Mouse (Mus musculus) NIH3T3 (cell line): Measurements from ENCODE around the gene Urb1.

Experiments used
- DNase-seq: peaks from one replicate; pipeline ENCODE4 v3.0.0-alpha.2; 2012; ENCODE audit warnings: low read depth

Urb1 gene

DNA sequence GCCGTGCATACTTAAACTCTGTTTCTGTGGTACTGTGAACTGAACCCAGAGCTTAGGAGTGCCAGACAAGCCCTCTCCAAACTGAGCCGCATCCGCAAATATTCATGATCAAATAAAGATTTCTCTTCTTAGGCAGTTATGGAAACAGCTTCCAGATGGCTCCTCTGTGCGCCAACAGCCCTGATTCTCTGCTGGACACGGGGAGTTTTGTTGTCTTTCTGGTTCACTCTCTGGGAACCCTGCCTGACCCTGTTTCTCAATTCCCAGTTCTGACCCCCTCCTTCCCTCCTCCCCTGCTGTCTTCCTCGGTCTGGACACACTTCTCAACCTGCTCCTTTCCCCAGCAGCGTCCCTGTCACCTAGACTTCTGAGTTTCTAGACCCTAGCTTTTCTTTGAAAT is 12.8 kb upstream of the Urb1 start:
- peak; percentile 70 for DNase-seq

DNA sequence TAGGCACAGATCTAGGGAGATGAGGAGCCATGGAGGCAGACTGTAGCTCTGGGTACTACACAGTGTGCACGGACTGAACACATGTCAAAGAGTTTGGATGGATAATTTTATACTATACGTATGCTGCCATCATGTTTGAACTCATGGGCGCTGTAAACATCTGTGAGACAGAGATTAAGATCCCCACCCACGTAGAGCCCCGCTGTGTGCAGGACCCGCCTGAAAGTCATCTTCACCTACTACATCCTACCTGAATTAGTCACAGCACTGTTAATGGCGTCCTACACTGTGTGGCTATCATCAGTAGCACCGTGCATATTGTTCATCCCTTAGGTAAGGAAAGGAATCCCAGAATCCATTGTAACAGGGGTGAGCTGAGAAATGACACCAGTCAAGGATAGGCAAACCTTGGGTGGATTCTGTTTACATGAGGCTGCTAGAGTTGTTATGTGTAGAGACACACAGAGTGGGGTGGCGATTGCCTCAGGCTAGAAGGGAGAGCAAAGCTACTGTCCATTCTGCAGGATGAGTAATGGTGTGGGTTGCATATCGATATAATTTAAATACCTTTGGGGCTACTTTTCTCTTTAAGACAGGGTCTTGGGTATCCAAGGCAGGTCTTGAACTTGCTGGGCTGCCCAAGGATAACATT is 12.2 kb upstream of the Urb1 start:
- DNase-seq = no peak

DNA sequence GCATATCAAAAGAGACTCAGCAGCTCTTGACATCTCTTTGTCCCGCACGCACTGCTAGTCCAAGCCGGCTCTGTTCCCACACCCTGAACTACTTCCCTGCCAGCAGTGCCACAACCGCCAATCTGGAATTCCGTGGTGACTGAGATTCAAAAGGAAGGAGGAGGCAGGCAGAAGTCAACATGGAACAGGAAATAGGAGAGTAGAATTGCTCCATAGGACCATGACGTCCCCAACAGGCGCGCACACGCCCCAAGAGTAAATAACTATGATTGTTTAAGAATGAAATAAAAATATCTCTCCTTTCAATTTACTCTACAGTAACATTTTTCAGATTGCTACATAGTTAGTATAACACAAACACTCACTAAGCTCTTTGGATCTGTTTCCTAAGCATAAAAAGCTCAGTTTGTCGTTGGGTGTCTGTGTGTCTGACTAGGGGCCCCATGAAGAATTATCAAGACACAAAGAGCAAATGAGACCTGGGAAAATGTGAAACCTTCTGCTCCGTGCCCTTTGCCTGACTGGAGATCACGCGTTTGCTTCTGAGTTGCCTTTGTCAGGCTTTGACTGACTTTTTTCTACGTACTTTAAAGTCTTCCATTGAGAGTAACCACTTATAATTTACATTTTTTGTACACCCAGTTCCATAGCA is 11.0 kb upstream of the Urb1 start:
- no peak for DNase-seq

DNA sequence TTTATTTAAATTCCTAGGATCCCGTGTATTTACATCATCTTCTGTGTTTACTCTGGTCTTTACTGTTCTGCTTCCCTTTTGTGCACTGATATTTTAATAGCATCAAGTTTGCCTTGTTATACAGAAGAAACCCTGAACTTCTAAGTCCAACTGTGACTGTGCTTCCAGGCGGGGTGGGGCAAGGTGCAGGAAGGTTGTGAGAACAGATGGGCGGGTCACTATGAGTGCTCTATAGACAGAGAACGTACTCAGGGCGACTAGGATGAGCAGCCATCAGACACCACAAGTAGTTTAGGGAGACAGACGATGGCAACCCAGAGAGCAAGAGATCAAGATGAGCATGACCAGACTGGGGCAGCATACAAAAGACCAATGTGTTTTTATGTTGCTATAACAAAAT is 10.1 kb upstream of the Urb1 start:
- no peak for DNase-seq

DNA sequence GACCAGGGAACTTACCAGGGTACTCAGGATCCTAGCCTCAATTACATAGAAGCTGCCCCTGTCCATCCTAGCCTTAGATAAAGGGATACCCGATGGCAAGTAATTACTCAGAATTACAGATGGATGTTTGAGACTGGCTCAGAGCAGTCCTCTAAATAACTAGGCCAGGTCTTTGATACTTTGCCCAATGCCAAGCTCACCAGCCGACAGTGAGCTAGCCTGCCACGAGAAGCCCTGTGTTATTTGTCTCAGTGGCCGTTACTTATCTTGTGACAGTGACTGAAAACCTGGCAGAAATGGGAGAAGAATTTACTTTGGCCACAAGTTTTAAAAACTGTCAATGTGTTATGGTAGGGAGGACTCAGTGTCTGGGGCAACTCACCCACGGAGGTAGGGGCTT is 1.9 kb upstream of the Urb1 start:
- no peak for DNase-seq

DNA sequence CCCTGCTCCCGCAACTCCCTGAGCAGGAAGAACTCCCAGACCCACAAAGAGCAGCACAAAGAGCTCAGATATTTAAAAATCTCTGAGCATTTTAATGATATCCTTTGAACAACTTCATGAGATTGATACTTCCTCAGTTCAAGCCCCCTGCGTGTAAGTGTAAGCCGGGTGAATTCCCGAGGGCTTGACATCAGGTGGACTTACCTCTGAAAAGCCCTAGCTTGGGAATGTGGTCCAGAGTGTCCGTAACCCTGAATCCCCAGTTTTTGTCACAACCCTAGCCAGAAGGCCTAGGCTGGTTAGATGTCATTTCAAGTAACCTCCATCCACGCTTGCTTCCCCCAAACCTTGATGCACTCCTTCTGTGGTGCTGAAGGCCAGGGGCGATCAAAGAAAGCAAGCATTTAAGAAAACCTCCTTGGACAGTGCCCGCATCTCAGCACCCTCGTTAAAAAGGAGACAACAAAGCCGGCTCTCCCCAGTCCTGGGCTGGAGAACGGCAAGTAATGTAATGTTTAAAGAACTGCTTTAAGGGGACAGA is 573 bp upstream of the Urb1 start:
- DNase-seq = peak; percentile 22

DNA sequence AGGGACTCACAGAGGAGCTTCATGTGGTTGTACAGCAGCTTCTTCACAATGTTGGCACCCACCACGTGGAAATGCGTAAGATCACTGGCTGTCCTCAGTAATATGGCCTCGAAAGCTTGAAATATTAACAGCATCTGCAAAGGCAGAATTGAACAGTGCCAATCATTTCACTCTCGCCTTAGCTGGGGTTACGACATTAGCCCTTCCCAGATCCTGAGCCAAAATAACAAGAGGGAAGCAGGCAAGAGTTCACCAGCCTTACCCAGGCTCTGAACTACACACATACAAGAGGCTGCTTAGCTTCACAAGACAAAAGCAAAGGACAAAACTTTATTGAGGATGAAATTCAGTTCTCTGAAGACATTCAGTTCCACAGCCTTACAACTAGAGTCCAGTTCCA is 5.7 kb downstream of the Urb1 start:
- DNase-seq = no peak

DNA sequence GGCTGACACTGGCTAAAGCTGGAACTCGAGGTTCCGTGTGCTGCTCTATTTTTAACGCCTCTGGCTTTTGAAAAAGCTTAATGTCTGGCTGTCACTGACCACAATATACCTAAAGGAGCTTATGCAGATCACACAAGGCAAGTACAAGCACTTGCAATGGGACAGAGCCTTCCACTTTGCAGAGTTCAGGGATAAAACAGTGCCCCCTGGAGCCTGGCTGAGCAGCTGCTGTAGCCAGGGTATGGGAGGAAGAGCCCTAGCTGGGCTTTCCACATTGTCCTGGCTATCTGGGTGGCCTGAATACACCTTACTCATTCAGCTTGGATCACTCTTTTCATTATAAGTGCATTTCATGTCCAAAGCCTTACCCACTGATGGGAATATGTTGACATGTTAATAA is 8.3 kb downstream of the Urb1 start:
- peak; percentile 29 for DNase-seq

DNA sequence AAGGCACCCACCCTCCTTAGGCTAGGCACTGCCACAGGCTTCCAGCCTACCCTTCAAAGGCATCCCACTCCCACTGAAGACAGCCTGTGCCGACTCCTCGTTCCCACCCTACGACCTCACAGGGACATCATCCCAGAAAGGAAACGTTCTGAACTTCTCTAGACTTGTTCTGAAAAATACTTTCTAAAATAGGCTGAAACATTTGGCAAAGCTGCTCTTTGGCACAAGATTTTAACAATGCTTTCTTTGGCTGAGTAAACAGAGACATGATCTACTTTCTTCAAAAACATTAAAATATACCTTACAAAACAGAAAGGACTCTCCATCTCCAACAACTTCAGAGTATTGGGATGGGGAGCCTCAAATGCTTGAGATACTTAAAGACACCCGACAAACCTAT is 9.0 kb downstream of the Urb1 start:
- DNase-seq = no peak

DNA sequence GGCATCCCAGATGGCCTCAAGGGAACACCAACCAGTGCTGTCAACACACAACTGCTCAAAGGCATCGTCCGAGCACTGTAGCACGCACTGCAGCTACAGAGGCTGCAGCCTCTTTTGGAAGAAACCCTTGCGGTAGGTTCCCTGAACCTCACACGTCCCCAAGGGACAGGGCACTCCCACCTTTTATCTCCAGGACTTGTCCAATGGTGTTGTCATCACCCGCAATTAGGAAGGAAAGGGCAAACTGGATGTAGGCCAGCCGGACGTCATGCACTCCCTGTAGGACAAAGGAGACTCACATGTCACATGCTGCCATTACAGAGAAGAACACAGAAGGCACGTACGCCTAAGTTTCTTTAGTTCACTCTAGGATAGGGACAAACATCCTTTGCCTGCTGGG is 10.4 kb downstream of the Urb1 start:
- no peak for DNase-seq

DNA sequence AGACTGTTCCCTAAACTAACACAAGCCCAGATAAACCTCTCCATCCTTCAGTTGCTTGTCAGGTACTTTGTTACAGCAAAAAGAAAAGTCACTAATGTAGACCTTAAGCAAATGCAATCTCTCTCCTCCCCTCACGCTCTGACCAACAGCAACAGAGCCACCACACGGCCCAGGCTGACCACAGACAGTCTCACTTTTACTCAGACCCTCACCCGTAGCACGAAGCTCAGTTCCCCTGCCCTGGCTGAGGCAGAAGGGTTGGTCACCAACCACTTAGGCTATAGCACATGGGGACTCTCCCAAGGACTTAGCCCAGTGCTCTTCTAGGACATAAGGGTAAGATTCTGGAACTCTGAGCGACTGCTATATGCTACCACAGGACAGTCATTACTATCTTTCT is 11.4 kb downstream of the Urb1 start:
- no peak for DNase-seq

DNA sequence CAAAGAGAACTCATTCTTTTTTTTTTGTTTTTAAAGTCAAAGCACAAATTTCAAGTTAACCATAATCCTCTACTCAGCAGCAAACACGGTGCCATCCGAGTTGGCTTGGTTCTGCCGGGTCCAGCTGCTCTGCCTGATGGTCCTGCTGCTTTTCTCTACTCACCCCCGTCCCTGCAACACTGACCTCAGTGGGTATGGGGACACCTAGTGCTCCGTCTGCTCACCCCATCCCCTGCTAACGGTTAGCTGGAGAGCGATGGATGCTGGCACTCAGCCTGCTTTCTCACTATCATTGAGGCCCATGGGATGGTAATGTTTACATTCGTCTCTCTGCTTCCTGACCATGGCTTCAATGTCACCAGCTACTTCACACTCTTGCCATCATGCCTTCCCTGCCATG is 11.8 kb downstream of the Urb1 start:
- DNase-seq = no peak

DNA sequence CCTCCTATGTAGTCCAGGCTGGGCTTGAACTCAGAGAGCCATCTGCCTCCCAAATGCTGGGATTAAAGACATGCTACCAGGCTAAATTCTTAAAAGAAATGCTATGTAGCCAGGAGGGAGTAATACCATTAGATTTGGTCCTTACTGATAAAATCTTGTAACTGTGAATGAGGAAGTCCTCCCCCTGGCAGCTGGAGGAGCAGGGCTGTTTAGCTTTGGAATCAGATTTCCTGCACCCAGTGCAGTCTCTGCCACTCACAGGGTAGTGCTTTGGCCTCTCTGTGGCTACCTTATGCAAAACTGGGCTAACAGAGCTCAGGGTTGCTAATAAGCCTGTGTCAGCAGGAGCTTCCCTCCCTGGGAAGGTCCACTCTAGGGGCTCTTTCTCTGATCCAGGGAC is 15.5 kb downstream of the Urb1 start:
- DNase-seq = no peak

DNA sequence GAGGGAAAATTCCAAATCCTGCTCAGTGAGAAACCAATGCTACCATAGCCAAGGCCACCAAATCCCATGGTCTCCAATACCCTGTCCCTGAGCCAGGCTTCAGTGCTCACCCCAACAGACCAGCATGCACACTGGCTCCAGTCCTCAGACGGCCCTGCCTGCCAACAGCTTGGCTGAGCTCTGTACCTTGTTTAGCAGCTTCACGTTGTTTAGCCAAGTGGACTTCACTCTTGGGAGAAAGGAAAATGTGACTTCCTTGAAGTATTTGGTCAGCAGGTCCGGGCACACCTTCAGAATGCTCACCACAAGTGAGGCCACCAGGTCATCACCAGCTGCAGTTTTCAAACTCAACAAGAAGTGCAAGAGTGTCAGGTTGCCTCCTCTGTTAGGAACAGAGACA is 17.7 kb downstream of the Urb1 start:
- DNase-seq = no peak

DNA sequence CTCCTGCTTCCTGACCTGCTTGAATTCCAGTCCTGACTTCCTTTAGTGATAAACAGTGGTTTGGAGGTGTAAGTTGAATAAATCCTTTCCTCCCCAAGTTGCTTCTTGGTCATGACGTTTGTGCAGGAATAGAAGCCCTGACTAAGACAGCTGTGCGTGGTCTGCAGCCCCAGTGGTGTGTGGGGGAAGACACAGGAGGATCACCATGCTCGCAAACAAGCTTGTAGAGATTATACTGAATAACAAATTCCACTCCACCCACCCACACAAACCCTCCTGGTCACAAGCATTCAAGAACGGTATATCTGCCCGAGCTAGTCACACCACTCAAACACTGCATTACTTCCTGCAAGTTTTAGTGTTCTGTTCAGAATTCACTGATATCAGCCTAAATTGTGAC is 18.1 kb downstream of the Urb1 start:
- no peak for DNase-seq

DNA sequence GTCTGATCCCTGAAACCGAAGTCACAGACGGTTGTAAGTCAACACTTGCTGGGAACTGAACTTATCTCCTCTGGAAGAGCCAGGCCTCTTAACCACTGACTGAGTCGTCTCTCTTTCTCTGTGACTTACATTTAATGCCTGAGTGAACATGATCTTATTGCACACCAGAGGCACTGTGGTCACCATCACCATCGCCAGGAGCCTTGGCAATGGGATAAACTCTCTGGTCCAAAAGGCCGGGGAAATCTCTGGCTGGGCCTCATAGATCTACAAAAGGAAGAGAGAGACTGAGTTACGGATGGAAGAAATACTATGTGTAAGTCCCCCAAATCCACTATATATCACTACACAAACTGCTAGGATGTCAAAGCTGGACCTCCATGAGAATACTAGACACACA is 19.3 kb downstream of the Urb1 start:
- DNase-seq = no peak

DNA sequence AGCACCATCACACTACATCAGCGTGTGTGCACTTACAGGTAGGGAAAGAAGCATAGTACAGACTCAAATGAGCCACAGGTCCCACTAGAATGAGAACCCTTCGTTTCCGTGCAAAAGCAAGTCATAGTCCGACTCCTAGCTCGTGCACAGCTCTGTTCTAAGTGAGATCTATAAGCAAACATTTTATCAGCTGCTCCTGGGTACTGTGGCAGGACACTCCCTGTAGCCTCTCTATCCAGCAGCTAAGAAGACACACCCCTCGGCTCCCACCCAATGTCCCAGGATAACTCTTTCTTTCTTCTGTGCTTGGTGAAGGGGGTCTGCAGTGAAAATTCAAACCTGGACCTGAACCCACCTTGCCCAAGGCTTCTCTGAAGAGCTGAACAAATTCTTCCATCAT is 21.6 kb downstream of the Urb1 start:
- DNase-seq = no peak

DNA sequence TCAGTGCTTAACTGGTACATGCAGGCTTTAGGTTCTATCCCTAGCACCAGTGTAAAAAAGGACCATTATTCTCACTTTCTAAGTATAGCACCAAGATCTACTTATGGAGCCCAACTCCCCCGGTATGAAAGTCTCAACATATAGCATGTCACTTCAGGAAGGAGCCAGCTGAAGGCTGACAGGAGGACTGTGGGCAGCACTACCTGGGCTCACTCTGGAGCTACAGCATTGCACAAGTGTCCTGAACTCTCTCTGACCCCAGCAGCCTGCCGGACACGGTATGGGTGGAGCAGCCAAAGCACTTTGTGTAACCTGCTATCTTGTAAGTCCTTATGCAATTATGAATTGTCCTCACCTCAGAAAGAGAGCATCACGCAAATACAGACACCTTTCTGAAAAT is 25.0 kb downstream of the Urb1 start:
- no peak for DNase-seq

DNA sequence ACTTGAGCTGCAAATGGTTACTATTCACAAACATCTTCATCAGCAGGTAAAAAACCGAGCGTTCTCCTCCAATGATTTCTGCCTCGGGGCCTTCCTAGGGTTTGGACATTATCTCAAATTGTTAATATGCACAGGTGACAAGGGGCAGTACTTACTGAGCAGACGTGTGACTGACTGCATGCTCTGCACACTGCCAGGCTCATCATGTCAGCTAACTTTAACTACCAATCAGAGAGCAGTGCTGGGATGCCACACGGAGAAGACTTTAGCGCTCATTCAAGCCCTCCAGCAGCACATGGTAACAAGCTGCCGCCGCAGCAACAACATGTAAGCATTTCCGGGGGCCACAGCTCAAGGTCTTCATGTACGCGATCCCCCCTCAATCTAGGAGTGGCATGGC is 26.9 kb downstream of the Urb1 start:
- DNase-seq = no peak

DNA sequence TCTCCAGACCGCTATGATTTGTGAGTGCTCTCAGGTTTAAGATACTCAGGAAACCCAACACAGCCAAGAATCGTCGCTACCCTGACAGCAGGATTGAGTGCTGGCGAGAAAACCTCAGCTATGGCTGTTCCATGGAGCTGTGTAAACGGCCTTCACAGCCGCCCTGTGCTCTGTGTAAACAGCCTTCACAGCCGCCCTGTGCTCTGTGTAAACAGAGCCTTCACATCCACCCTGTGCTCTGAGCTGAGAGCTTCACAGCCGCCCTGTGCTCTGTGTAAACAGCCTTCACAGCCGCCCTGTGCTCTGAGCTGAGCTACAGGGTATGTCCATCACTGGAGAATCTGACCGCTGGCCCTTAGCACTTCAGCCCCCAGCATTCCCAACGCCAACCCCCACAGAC is 30.4 kb downstream of the Urb1 start:
- no peak for DNase-seq

DNA sequence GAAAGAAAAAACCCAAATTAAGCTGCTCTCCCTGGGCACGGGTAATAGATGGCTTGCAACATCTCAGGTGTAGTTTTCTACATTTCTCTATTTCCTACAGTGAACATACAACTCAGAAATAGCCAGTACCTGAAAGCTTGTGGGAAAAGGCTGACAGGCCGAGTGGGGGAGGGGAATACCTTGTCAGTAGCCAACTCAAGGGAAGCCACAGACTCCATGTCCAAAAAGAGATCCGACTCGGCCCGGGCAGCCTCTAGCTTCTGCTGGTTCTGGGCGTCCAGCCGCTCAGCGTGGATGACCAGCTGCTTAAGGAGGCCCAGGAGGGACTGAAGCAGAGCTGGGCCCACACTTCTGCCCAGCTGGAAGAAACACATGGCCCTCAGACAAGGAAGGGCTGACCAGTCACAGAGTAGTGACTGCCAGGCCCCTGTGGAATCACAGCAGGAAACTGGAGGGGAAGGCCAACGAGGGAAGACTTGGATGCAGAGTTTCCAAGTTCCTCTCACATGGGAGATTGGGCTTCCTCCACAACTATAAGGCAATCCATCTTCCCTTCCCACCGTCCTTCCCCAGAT is 34.2 kb downstream of the Urb1 start:
- DNase-seq = no peak

DNA sequence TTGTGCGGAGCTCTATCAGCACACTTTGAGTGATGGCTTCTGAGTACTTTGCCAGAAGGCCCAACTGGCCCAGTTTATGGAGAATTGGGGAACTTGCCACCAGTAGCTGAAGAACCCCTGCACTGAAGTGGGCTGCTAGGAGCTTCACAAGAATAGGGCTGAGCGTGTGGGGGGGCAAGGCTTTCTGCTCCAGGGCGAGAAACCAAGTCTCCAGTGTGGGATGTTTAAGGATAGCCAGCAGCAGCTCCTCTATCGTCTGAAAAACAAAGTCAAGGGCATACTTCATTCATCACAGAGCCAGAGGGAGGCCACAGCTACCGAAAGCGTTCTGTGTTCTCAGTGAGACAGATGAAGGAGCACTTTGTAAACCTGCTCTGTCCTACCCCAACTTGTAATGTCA is 35.6 kb downstream of the Urb1 start:
- DNase-seq = no peak

DNA sequence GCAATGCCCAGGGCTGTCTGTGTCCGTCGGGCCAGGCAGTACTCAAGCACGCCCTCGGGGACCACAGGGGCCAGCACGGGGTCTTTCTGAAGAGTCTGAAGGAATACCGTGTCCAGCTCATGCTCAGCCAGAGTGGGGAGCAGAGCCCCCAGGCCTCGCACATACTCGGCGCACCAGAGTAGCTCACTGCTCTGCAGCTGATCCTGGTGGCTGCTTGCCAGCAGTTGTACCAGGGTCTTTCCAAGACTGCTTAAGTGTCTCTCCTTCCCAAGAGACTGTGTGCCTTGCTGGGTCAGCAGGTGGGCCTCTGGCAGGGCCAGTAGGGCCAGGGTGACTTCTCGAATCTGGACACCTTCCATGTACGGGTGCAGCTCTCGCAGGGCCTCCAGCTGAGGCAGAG is 36.0 kb downstream of the Urb1 start:
- DNase-seq = no peak
